Mouse (Mus musculus) testis, postnatal 10 days (tissue): Measurements from ENCODE around the gene Mettl11b.
"Not testable (repeated sequence)": the region's sequence is repeated elsewhere in the genome, so short reads cannot be mapped to it uniquely, and the experiment has no call there.

Source experiments
- DNase-seq: peaks from one replicate; pipeline ENCODE4 v3.0.0; 2021; ENCODE audit warnings: low spot score

Gene Mettl11b

GRCm38 (mm10) chr1:163725106-163725759, at the start of gene Mettl11b:
Gene Mettl11b, minus strand, starts transcription at chr1:163725232.
- DNase-seq, result no peak

- no peak for DNase-seq
Observed at GRCm38 (mm10) chr1:163757462-163758207, 32.6 kb upstream of the Mettl11b start.

- no peak for DNase-seq
Observed at GRCm38 (mm10) chr1:163751360-163751992, 26.4 kb upstream of the Mettl11b start.

- no peak for DNase-seq
Observed at GRCm38 (mm10) chr1:163737239-163737533, 12.2 kb upstream of the Mettl11b start.

GRCm38 (mm10) chr1:163736441-163737238, 11.6 kb upstream of the Mettl11b start:
- DNase-seq, result no peak

GRCm38 (mm10) chr1:163731166-163731565, 6.1 kb upstream of the Mettl11b start:
- not testable (repeated sequence) for DNase-seq

- DNase-seq, result no peak
Observed at GRCm38 (mm10) chr1:163723913-163724312, 1.1 kb downstream of the Mettl11b start.

GRCm38 (mm10) chr1:163708618-163709017, 16.4 kb downstream of the Mettl11b start:
- DNase-seq, result no peak

GRCm38 (mm10) chr1:163700571-163700970, 24.5 kb downstream of the Mettl11b start:
- no peak for DNase-seq

GRCm38 (mm10) chr1:163699702-163700101, 25.3 kb downstream of the Mettl11b start:
- no peak for DNase-seq

GRCm38 (mm10) chr1:163691860-163692259, 33.2 kb downstream of the Mettl11b start:
- DNase-seq, result no peak

GRCm38 (mm10) chr1:163682935-163683430, 42.0 kb downstream of the Mettl11b start:
- DNase-seq, result no peak

- DNase-seq, result no peak
Observed at GRCm38 (mm10) chr1:163682127-163682526, 42.9 kb downstream of the Mettl11b start.

GRCm38 (mm10) chr1:163672866-163673265, 52.2 kb downstream of the Mettl11b start:
- DNase-seq, result no peak

GRCm38 (mm10) chr1:163671326-163671725, 53.7 kb downstream of the Mettl11b start:
- no peak for DNase-seq

- DNase-seq, result no peak
Observed at GRCm38 (mm10) chr1:163670702-163671101, 54.3 kb downstream of the Mettl11b start.

GRCm38 (mm10) chr1:163669936-163670335, 55.1 kb downstream of the Mettl11b start:
- no peak for DNase-seq

- DNase-seq, result no peak
Observed at GRCm38 (mm10) chr1:163662416-163662815, 62.6 kb downstream of the Mettl11b start.

GRCm38 (mm10) chr1:163658535-163658928, 66.5 kb downstream of the Mettl11b start:
- DNase-seq, result no peak

GRCm38 (mm10) chr1:163657766-163658534, 67.1 kb downstream of the Mettl11b start:
- no peak for DNase-seq

- no peak for DNase-seq
Observed at GRCm38 (mm10) chr1:163657056-163657455, 68.0 kb downstream of the Mettl11b start.
